Mouse (Mus musculus): ENCODE measurements around the gene Csrnp2. TPM values are rescaled to one million over a fixed set of nuclear protein-coding genes. Genes with fewer than 3 reads are reported as not detected.
A peak's percentile ranks its signal among the peaks of the same experiment; 100 is the strongest.
"Not testable (repeated sequence)": the region's sequence is repeated elsewhere in the genome, so short reads cannot be mapped to it uniquely, and the experiment has no call there.

Csrnp2 gene
- total RNA-seq (2021) = 10 to 100 TPM; 27.6 to 28.9 TPM
- long read RNA-seq, experiment 1, full-length matches to known transcripts = 2 of 6 reads
- long read RNA-seq, experiment 1, partial matches to known transcripts = 0 of 6 reads
- long read RNA-seq, experiment 1, other reads (novel, unspliced or antisense) = 4 of 6 reads
- long read RNA-seq, experiment 2, full-length matches to known transcripts = 3 of 8 reads
- long read RNA-seq, experiment 2, partial matches to known transcripts = 0 of 8 reads
- long read RNA-seq, experiment 2, other reads (novel, unspliced or antisense) = 5 of 8 reads

- peak; percentile 95 to 96 for DNase-seq (ENCODE audit: low spot score in 2 of 2)
Observed at GRCm38 (mm10) chr15:100495102-100495501, at the start of gene Csrnp2. Gene Csrnp2, minus strand, starts transcription at chr15:100495488.

- not testable (repeated sequence) for DNase-seq (ENCODE audit: low spot score in 2 of 2)
Observed at GRCm38 (mm10) chr15:100543651-100544030, 48.4 kb upstream of the Csrnp2 start.

GRCm38 (mm10) chr15:100542876-100543650 is 47.8 kb upstream of the Csrnp2 start:
- not testable (repeated sequence) for DNase-seq (ENCODE audit: low spot score in 2 of 2)

- DNase-seq (ENCODE audit: low spot score in 2 of 2) = no peak
Observed at GRCm38 (mm10) chr15:100541426-100541825, 46.1 kb upstream of the Csrnp2 start.

GRCm38 (mm10) chr15:100541001-100541400 is 45.7 kb upstream of the Csrnp2 start:
- DNase-seq (ENCODE audit: low spot score in 2 of 2) = not testable (repeated sequence)

- no peak for DNase-seq (ENCODE audit: low spot score in 2 of 2)
Observed at GRCm38 (mm10) chr15:100539411-100539810, 44.1 kb upstream of the Csrnp2 start.

GRCm38 (mm10) chr15:100537913-100538312 is 42.6 kb upstream of the Csrnp2 start:
- peak in 1 of 2 experiments; percentile 35 for DNase-seq (ENCODE audit: low spot score in 2 of 2)

- DNase-seq (ENCODE audit: low spot score in 2 of 2) = no peak
Observed at GRCm38 (mm10) chr15:100527900-100528299, 32.6 kb upstream of the Csrnp2 start.

- no peak for DNase-seq (ENCODE audit: low spot score in 2 of 2)
Observed at GRCm38 (mm10) chr15:100525405-100525804, 30.1 kb upstream of the Csrnp2 start.

GRCm38 (mm10) chr15:100520306-100520705 is 25.0 kb upstream of the Csrnp2 start:
- no peak for DNase-seq (ENCODE audit: low spot score in 2 of 2)

- no peak for DNase-seq (ENCODE audit: low spot score in 2 of 2)
Observed at GRCm38 (mm10) chr15:100515121-100515520, 19.8 kb upstream of the Csrnp2 start.

GRCm38 (mm10) chr15:100513387-100513786 is 18.1 kb upstream of the Csrnp2 start:
- no peak for DNase-seq (ENCODE audit: low spot score in 2 of 2)

- DNase-seq (ENCODE audit: low spot score in 2 of 2) = no peak
Observed at GRCm38 (mm10) chr15:100510072-100510471, 14.8 kb upstream of the Csrnp2 start.

- no peak for DNase-seq (ENCODE audit: low spot score in 2 of 2)
Observed at GRCm38 (mm10) chr15:100508454-100509167, 13.3 kb upstream of the Csrnp2 start.

GRCm38 (mm10) chr15:100499506-100499905 is 4.2 kb upstream of the Csrnp2 start:
- not testable (repeated sequence) for DNase-seq (ENCODE audit: low spot score in 2 of 2)

- peak; percentile 41 to 50 for DNase-seq (ENCODE audit: low spot score in 2 of 2)
Observed at GRCm38 (mm10) chr15:100494647-100495046, 641 bp downstream of the Csrnp2 start.

GRCm38 (mm10) chr15:100491966-100492365 is 3.3 kb downstream of the Csrnp2 start:
- no peak for DNase-seq (ENCODE audit: low spot score in 2 of 2)

- DNase-seq (ENCODE audit: low spot score in 2 of 2) = no peak
Observed at GRCm38 (mm10) chr15:100489263-100489662, 6.0 kb downstream of the Csrnp2 start.

GRCm38 (mm10) chr15:100488297-100488696 is 7.0 kb downstream of the Csrnp2 start:
- DNase-seq (ENCODE audit: low spot score in 2 of 2) = not testable (repeated sequence)

GRCm38 (mm10) chr15:100487050-100487449 is 8.2 kb downstream of the Csrnp2 start:
- DNase-seq (ENCODE audit: low spot score in 2 of 2) = no peak

- DNase-seq (ENCODE audit: low spot score in 2 of 2) = no peak
Observed at GRCm38 (mm10) chr15:100486450-100486849, 8.8 kb downstream of the Csrnp2 start.

- no peak for DNase-seq (ENCODE audit: low spot score in 2 of 2)
Observed at GRCm38 (mm10) chr15:100485576-100485975, 9.7 kb downstream of the Csrnp2 start.

Data from layer of hippocampus, postnatal 14 days (tissue).